Mouse (Mus musculus): ENCODE measurements at regions not wholly inside any gene's neighbourhood (a gene's known extent, or its start where the extent isn't known, plus 50 kb on each side); places are given as distances from the start of the nearest gene placed in this dataset.
"Not testable (repeated sequence)": the region's sequence is repeated elsewhere in the genome, so short reads cannot be mapped to it uniquely, and the experiment has no call there.

DNA sequence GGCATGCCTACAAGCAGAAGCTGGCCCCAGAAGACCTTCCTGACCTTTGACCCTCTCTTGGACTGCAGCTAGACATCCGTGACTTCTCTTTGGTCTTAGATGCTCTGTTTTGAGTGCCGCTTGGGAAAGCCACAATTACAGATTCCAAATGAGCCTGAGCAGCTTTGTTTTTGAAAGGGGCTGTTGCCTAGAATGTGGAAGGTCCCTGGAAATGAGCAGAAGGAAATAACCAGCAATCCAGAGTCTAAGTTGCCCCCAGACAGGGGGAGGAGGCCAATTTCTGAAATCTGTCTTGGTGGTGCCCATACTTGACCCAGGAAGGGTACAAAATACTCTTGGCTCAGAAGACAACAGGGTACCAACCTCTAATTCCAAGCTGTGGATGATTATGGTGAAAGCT is 253.9 kb downstream of the Nuak1 start:
- no peak for DNase-seq (ENCODE audit: low spot score)

DNA sequence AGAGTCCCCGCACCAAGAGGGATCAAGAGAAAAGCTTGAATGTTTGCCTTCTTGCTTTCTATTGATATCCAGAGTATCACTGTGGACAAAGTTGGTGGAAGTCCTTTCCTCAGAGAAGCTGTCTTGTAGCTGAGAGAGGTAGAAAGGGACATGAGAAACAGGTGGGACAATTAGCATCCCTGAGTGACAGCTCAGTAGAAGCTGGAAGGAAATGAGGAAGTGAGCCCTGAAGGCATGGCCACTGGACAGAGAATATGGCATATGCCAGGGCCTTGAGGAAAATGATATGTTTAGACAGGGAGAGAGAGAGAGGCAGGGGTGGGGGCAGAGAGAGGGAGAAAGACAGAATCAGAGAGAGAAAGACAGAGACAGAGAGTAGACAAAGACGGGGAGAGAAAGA is 241.4 kb downstream of the Nuak1 start:
- no peak for DNase-seq (ENCODE audit: low spot score)

DNA sequence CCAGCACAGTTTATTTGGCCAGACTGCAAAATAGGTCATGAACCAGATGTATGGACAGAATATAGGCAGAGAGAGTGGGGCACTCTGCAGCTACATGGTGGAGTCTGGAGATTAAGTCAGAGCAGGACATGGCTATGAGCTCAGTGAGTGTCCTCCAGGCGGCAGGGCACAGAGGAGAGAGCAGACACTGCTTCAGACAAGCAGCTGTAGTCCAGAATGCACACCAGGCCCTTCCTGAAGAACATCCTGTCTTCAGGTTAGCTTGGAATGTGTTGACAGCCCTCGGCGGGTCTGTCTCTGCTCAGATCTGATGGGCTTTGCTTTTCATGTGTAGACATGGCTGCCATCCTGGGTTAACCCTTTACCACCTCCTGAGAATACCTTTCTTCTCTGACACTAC is 238.6 kb downstream of the Nuak1 start:
- no peak for DNase-seq (ENCODE audit: low spot score)

GRCm38 (mm10) chr10:84212096-84212785 is 228.2 kb downstream of the Nuak1 start:
- DNase-seq (ENCODE audit: low spot score) = no peak

GRCm38 (mm10) chr10:84214812-84215211 is 225.6 kb downstream of the Nuak1 start:
- no peak for DNase-seq (ENCODE audit: low spot score)

GRCm38 (mm10) chr10:84229224-84229921 is 211.0 kb downstream of the Nuak1 start:
- DNase-seq (ENCODE audit: low spot score) = no peak

DNA sequence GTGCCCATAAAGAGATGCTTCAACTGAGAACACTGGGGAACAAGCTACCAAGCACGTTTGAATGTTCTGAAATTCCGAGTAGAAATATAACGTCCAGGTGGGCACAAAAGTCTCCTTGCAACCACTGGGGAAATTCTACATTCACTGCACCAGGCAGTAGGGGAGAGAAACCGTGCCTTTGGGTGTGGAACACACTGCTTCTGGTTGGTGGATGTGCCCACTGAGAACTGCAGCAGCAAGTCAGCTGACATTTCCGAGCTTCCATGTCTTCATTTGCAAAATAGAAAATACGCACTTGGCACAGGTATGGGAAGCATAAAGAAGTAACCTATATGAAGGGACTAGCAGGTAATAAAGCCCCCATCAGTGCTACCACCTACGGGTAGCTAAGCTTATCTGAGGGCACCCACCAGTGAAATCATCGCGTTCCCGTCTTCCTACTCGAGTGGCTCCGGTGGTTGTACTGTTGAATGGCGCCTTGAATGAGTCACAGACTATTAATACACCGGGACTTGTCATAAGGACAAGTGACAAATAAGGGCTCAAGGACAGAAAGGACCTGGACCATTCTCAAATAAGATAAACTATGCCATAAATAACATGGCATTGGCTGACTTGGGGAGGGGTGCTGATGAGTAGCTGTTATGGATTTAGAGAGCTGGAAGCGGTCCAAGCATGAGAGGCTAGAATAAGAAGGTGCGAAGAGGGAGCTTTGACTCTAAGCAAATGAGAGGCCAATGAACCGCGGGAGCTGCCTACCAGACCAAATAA is 210.2 kb downstream of the Nuak1 start:
- no peak for DNase-seq (ENCODE audit: low spot score)

- no peak for DNase-seq (ENCODE audit: low spot score)
Measured at GRCm38 (mm10) chr10:84235006-84235405, 205.4 kb downstream of the Nuak1 start.

- no peak for DNase-seq (ENCODE audit: low spot score)
Measured at GRCm38 (mm10) chr10:84236236-84236635, 204.2 kb downstream of the Nuak1 start.

DNA sequence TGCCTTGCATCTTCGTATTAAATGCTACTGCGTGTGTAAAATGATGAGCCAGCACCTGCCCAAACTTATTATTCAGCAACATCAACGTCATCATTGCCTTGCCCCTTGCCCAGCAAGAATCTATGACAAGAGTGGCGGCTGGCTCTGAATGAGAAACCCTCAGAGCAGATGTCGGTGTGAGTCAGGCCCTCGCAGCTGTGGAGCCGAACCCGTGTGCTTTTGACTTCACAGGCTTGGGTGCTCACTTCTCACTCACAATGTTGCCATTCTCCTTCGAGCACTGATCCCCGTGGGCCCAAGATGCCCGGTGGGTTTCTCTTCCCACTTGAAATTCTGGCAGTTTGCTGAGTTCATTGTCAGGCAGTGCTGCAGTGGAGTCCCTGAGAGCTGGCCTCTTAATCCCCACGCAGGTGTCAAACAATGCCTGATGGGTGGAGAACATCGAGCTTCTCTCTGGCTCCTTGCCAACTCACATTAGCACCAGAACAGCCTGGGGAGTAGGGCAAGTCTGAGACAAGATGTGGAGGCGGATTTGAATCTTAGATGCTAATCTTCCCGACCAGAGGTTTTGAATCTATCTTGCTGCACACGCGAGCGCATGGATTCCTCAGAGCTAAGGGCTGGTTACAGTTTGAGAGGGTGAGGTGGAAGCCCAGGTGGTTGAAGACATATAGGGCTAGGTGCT is 202.0 kb downstream of the Nuak1 start:
- DNase-seq (ENCODE audit: low spot score) = no peak

GRCm38 (mm10) chr10:84243283-84243682 is 197.1 kb downstream of the Nuak1 start:
- no peak for DNase-seq (ENCODE audit: low spot score)

GRCm38 (mm10) chr10:84249346-84249745 is 191.1 kb downstream of the Nuak1 start:
- DNase-seq (ENCODE audit: low spot score) = no peak

- no peak for DNase-seq (ENCODE audit: low spot score)
Measured at GRCm38 (mm10) chr10:84260931-84261650, 179.3 kb downstream of the Nuak1 start.

GRCm38 (mm10) chr10:84262943-84263342 is 177.5 kb downstream of the Nuak1 start:
- no peak for DNase-seq (ENCODE audit: low spot score)

- no peak for DNase-seq (ENCODE audit: low spot score)
Measured at GRCm38 (mm10) chr10:84285832-84286506, 154.4 kb downstream of the Nuak1 start.

- DNase-seq (ENCODE audit: low spot score) = no peak
Measured at GRCm38 (mm10) chr10:84294422-84294821, 146.0 kb downstream of the Nuak1 start.

GRCm38 (mm10) chr10:84296168-84296567 is 144.2 kb downstream of the Nuak1 start:
- no peak for DNase-seq (ENCODE audit: low spot score)

DNA sequence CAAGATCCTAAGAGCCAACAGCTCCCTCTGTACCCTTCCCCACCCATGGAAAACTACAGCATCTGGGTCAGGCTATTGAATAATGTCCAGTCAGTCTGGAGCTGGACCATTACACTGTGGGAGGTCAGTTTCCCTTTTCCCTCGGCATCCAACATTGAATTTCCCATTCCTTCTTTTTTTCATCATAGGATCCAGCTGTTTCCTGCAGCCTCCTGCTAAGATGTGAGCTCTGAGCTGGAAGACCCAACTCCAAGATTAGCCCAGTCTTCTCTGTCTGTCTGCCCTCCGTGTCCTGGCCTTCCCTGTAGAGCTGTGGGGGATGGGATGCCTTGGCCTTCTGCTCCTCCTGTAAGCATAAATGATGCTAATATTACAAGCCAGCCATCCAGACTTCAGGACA is 138.8 kb downstream of the Nuak1 start:
- DNase-seq (ENCODE audit: low spot score) = no peak

- no peak for DNase-seq (ENCODE audit: low spot score)
Measured at GRCm38 (mm10) chr10:84302821-84303520, 137.4 kb downstream of the Nuak1 start.

DNA sequence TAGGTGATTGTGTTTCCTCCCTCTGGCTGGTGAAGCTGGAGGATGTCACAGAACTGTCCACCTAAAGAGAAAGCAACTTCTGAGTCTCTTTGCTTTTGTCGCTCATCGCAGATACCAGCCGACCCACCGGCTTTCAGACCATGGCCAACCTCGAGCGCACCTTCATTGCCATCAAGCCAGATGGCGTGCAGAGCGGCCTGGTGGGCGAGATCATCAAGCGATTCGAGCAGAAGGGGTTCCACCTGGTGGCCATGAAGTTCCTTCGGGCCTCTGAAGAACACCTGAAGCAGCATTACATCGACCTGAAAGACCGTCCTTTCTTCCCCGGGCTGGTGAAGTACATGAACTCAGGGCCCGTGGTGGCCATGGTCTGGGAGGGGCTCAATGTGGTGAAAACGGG is 131.7 kb downstream of the Nuak1 start:
- not testable (repeated sequence) for DNase-seq (ENCODE audit: low spot score)

DNA sequence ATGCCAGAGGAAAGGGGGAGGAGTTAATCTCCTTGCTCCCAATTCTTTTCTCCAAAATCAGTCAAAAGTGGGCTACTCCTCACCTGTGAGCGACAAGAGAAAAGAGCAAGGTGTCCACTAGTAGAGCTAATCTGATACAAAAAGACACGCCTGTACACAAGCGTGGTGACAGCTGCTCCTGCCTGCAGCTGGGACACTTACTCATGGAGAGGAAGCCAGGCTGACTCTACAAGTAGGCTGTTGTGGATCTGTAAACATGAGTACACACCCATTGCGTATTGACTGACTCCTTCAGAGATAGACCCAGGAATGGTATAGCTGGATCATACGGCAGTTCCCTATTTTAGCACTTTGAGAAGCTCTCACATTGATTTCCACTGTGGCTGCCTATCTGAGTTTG is 129.7 kb downstream of the Nuak1 start:
- no peak for DNase-seq (ENCODE audit: low spot score)

All from T-cell, adult 2 months (primary cell).